Mouse (Mus musculus): ENCODE measurements around the gene H3f3a. TPM values are rescaled to one million over a fixed set of nuclear protein-coding genes. Genes with fewer than 3 reads are reported as not detected.
A peak's percentile ranks its signal among the peaks of the same experiment; 100 is the strongest.
"Not testable (repeated sequence)": the region's sequence is repeated elsewhere in the genome, so short reads cannot be mapped to it uniquely, and the experiment has no call there.

Gene H3f3a
- polyA plus RNA-seq, 1 experiment, result 2,061 TPM

DNA sequence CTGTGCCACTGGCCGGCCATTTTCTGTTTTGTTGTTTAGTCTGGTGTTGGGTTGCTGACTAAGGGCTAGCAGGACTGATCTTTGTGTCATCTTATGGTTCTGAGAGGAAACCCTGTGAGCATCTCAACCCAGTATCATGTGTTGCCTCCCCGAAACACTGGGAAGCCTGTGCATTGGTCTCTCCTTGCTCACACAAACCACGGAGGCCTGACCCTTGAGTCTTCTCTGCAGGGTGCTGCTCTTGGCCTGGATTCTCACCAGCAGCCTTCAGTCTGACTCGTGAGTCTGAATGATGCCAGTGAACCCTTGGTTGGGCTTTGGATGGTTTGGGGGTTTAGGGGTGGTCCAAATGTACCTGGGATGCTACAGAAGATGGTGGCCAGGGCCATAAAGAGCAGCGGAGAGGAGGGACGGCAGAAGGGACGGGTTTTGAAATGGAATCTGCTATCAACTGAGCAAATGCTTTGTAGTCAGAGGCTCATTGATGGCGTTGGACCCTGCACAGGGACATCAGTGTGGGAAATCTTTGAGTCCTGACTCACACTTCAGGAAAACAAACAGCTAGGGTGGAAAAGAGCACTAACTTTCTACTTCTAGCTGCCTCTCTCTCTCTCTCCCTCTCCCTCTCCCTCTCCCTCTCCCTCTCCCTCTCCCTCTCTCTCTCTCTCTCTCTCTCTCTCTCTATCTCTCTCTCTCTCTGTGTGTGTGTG lies 25.6 kb upstream of the H3f3a start:
- no peak for TF ChIP-seq FLI1 (IDR thresholded peaks at IDR 0.05; ENCODE audit: low read length)
- no peak for TF ChIP-seq GATA1 (IDR thresholded peaks at IDR 0.05; ENCODE audit: borderline replicate concordance, low read length)
- Histone ChIP-seq H3K4me3 (replicated peaks) (no peak overlapping the region), H3K9me3 (no peaks in the 10 kb centered on the region), H3K27me3 (replicated peaks) (no peaks in the 10 kb centered on the region), H3K36me3 (replicated peaks; ENCODE audit: low read length) (no peaks in the 10 kb centered on the region), H3K4me1 (peaks cover 42% of the 10 kb centered on the region)

- TF ChIP-seq FLI1 (IDR thresholded peaks at IDR 0.05; ENCODE audit: low read length) (no peak), GATA1 (IDR thresholded peaks at IDR 0.05; ENCODE audit: borderline replicate concordance, low read length) (no peak)
- H3K36me3 ChIP-seq (replicated peaks; ENCODE audit: low read length), result no peaks in the 10 kb centered on the region
- H3K9me3 ChIP-seq, result no peaks in the 10 kb centered on the region
- H3K4me1 ChIP-seq, result peaks cover 42% of the 10 kb centered on the region
- H3K27me3 ChIP-seq (replicated peaks), result no peaks in the 10 kb centered on the region
- no peak overlapping the region for H3K4me3 ChIP-seq (replicated peaks)
These were observed 24.3 kb upstream of the H3f3a start for GRCm38 (mm10) chr1:180838014-180838413.

DNA sequence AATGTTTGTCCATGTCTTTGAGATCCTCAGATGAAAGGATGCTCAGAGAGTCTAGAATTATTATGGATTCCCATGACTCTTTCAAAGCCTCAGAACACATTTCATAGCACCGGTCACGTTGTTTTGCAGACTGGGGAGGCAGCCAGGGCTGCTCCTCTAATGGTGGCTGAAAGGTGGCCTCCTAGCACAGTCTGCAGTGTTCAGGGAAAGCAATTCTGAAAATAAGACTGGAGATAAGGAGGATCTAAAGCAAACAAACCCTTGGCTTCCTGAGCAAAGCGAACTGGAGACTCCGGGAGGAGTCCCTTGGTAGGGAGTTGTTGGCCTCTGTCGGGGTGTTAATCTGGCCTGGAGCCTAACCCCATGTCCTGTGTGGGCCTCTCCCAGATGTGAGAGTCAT lies 23.4 kb upstream of the H3f3a start:
- TF ChIP-seq GATA1 (IDR thresholded peaks at IDR 0.05; ENCODE audit: borderline replicate concordance, low read length) (no peak), FLI1 (IDR thresholded peaks at IDR 0.05; ENCODE audit: low read length) (no peak)

GRCm38 (mm10) chr1:180836467-180836866 lies 22.7 kb upstream of the H3f3a start:
- H3K36me3 ChIP-seq (replicated peaks; ENCODE audit: low read length); H3K27me3 ChIP-seq (replicated peaks); H3K4me3 ChIP-seq (replicated peaks); H3K9me3 ChIP-seq: not testable (repeated sequence)
- H3K4me1 ChIP-seq, result peaks cover 35% of the 10 kb centered on the region

More for the DNA sequence above, 23.4 kb upstream of the H3f3a start:
- Histone ChIP-seq H3K4me1 (peaks cover 42% of the 10 kb centered on the region), H3K27me3 (replicated peaks) (no peaks in the 10 kb centered on the region), H3K4me3 (replicated peaks) (no peak overlapping the region), H3K9me3 (no peaks in the 10 kb centered on the region), H3K36me3 (replicated peaks; ENCODE audit: low read length) (no peaks in the 10 kb centered on the region)

DNA sequence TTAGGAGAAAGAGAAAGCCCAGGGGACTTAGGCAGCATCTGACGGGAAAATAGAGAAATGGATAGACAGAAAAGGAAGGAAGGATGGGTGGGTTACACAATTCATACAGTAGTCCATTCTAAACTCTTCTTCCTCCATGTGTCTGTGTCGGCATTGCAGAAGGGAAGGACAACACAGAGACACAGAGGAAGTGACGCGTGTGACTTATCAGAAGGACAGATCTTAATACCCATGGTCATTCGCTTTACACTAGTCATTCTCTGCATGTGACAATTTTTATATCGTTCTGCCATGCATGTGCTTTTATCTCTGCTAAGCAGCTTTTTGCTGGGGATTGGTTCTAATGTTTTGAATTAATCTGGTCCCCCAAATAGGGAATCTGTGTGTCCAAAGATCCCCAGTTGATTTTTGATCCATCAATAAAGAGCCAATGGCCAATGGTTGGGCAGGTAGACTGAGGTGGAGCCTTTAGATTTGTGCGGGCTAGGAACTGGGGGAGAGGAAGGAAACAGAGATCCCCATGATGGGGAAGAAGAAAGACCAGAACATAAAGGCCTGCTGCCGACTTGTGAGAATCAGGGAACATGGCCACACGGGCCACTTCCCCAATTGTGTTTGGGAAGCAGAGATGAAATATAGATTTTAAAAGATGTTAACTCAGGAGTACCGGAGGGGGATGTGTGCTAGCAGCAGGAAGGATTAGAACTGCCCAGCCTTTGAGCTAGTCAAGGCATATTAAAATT lies 21.7 kb upstream of the H3f3a start:
- H3K4me3 ChIP-seq (replicated peaks), result no peak overlapping the region
- peaks cover 38% of the 10 kb centered on the region for H3K4me1 ChIP-seq
- no peaks in the 10 kb centered on the region for H3K36me3 ChIP-seq (replicated peaks; ENCODE audit: low read length)
- H3K27me3 ChIP-seq (replicated peaks), result no peaks in the 10 kb centered on the region
- TF ChIP-seq GATA1 (IDR thresholded peaks at IDR 0.05; ENCODE audit: borderline replicate concordance, low read length) (no peak), FLI1 (IDR thresholded peaks at IDR 0.05; ENCODE audit: low read length) (no peak)
- H3K9me3 ChIP-seq, result no peaks in the 10 kb centered on the region

DNA sequence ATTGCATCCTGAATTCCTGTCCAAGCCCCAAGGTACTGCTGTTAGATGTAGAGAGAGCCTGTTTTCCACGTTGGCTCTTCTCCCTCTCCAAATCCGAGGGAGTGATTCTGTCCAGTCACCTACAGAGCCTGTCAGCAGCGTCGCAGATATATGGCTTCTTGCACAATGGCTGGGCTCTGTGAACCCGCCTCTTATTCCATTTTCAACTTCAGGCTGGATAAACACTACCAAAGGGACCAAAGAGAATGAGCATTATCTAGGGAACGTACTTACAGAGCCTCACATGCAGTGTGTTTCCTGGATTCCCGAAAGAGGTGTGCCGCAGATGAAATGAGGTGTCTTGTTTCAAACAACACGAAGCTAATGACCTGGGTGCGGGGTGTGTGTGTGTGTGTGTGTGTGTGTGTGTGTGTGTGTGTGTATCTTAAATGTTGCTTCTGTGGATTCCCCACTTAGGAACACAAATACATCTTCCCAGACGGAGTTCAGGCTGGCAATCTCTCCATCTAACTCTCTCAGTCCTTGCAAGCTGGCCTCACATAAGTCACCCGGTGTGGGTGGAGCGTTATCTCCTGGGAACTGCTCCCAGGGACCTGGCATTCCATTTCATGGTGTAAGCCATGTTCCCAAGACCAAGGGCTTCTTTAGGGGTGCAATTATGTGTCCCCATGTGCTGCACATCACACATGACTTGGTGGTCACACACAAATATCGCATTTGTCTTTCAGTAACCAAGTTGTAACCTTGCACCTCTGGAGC lies 17.0 kb upstream of the H3f3a start:
- TF ChIP-seq FLI1 (IDR thresholded peaks at IDR 0.05; ENCODE audit: low read length), result no peak
- no peak for TF ChIP-seq GATA1 (IDR thresholded peaks at IDR 0.05; ENCODE audit: borderline replicate concordance, low read length)
- H3K4me1 ChIP-seq, result peaks cover 51% of the 10 kb centered on the region
- peak overlapping the region; percentile 18 for H3K4me3 ChIP-seq (replicated peaks)
- H3K9me3 ChIP-seq, result peaks cover 11% of the 10 kb centered on the region
- no peaks in the 10 kb centered on the region for H3K27me3 ChIP-seq (replicated peaks)
- peaks cover 17% of the 10 kb centered on the region for H3K36me3 ChIP-seq (replicated peaks; ENCODE audit: low read length)

GRCm38 (mm10) chr1:180830175-180830574 lies 16.4 kb upstream of the H3f3a start:
- TF ChIP-seq GATA1 (IDR thresholded peaks at IDR 0.05; ENCODE audit: borderline replicate concordance, low read length), result no peak
- no peak for TF ChIP-seq FLI1 (IDR thresholded peaks at IDR 0.05; ENCODE audit: low read length)
- peak overlapping the region; percentile 58 for H3K4me3 ChIP-seq (replicated peaks)
- H3K4me1 ChIP-seq, result peaks cover 49% of the 10 kb centered on the region
- H3K27me3 ChIP-seq (replicated peaks), result no peaks in the 10 kb centered on the region
- peaks cover 17% of the 10 kb centered on the region for H3K36me3 ChIP-seq (replicated peaks; ENCODE audit: low read length)
- H3K9me3 ChIP-seq, result peaks cover 12% of the 10 kb centered on the region

- H3K36me3 ChIP-seq (replicated peaks; ENCODE audit: low read length), result peaks cover 17% of the 10 kb centered on the region
- no peaks in the 10 kb centered on the region for H3K27me3 ChIP-seq (replicated peaks)
- peak overlapping the region; percentile 58 for H3K4me3 ChIP-seq (replicated peaks)
- H3K9me3 ChIP-seq, result peaks cover 12% of the 10 kb centered on the region
- TF ChIP-seq GATA1 (IDR thresholded peaks at IDR 0.05; ENCODE audit: borderline replicate concordance, low read length), result no peak
- TF ChIP-seq FLI1 (IDR thresholded peaks at IDR 0.05; ENCODE audit: low read length), result no peak
- H3K4me1 ChIP-seq, result peaks cover 49% of the 10 kb centered on the region
These were observed 16.0 kb upstream of the H3f3a start for GRCm38 (mm10) chr1:180829775-180830174.

DNA sequence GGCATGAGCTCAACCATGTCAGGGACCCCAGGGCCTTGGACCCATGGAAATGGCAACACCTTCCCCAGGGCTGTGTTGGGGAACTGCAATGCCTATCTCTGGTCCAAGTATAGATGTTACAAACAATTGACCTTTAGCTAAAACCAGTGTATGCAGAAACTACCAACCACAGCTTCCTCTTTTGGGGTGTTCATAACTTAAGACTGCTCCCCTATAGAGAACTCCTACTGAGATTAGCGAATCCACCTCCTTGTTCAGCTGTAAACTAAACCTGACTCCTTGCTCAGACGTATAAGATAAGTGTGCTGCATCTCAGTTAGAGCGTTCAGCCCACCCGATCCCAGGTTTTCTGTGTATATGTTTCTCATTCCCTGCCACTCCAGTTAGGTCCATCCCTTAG lies 12.9 kb upstream of the H3f3a start:
- Histone ChIP-seq H3K4me1 (peaks cover 61% of the 10 kb centered on the region), H3K9me3 (peaks cover 12% of the 10 kb centered on the region), H3K36me3 (replicated peaks; ENCODE audit: low read length) (peaks cover 17% of the 10 kb centered on the region), H3K27me3 (replicated peaks) (no peaks in the 10 kb centered on the region), H3K4me3 (replicated peaks) (peak overlapping the region; percentile 34)
- TF ChIP-seq GATA1 (IDR thresholded peaks at IDR 0.05; ENCODE audit: borderline replicate concordance, low read length) (no peak), FLI1 (IDR thresholded peaks at IDR 0.05; ENCODE audit: low read length) (no peak)

DNA sequence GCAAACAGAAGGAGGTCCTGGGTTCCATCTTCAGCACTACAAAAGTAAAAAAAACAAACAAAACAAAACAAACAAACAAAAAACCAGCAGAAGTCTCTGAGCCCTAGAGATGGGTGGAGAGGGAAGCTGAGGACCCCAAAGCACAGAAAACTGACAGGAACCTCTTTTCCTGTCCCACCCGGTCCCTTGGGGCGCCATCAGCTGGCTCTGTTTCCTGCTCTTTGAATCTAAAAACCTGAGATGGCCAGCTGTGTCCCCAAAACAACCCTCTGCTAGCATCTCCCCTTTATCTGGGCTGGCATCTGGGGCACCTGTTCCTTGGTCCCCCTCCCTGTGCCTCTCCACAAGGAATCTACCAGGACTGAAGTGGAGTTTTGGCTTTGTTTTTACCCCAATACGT lies 11.0 kb upstream of the H3f3a start:
- no peak for TF ChIP-seq GATA1 (IDR thresholded peaks at IDR 0.05; ENCODE audit: borderline replicate concordance, low read length)
- TF ChIP-seq FLI1 (IDR thresholded peaks at IDR 0.05; ENCODE audit: low read length), result no peak
- peaks cover 45% of the 10 kb centered on the region for H3K4me1 ChIP-seq
- H3K9me3 ChIP-seq, result peaks cover 12% of the 10 kb centered on the region
- H3K4me3 ChIP-seq (replicated peaks), result no peak overlapping the region
- no peaks in the 10 kb centered on the region for H3K27me3 ChIP-seq (replicated peaks)
- peaks cover 14% of the 10 kb centered on the region for H3K36me3 ChIP-seq (replicated peaks; ENCODE audit: low read length)

All from megakaryocyte, embryonic 14.5 days (primary cell).